Mouse (Mus musculus) embryonic facial prominence, embryonic 12.5 days (tissue): ENCODE measurements around the gene Dab1. TPM values are rescaled to one million over a fixed set of nuclear protein-coding genes. Genes with fewer than 3 reads are reported as not detected.

Experiments
- ATAC-seq: fragments of 200-750 bp; cut with Nextera tagmentation; 2 replicates; pipeline ENCODE4 v1.8.0; 2017; ENCODE audit not compliant: insufficient number of reproducible peaks, insufficient read depth, low FRiP score, low TSS enrichment
- H3K27ac ChIP-seq: fragments of 300-500 bp; sonication (generic); 2 replicates; pipeline ENCODE4 v1.5.1; 2016; ENCODE audit warnings: mild to moderate bottlenecking
- H3K27me3 ChIP-seq: fragments of 300-500 bp; sonication (generic); 2 replicates; pipeline ENCODE4 v1.6.1; 2016; ENCODE audit warnings: mild to moderate bottlenecking, moderate library complexity
- H3K36me3 ChIP-seq: fragments of 300-500 bp; sonication (generic); 2 replicates; pipeline ENCODE4 v1.6.1; 2016; ENCODE audit warnings: mild to moderate bottlenecking
- H3K4me1 ChIP-seq: fragments of 300-500 bp; sonication (generic); 2 replicates; pipeline ENCODE4 v1.6.1; 2016
- H3K4me2 ChIP-seq: fragments of 300-500 bp; sonication (generic); replicated peaks from 2 replicates; pipeline ENCODE4 v1.6.1; 2016; ENCODE audit warnings: mild to moderate bottlenecking, moderate library complexity
- H3K4me3 ChIP-seq: fragments of 300-500 bp; sonication (generic); 2 replicates; pipeline ENCODE4 v1.5.1; 2016; ENCODE audit warnings: mild to moderate bottlenecking
- H3K9ac ChIP-seq: fragments of 300-500 bp; sonication (generic); 2 replicates; pipeline ENCODE4 v1.6.1; 2016; ENCODE audit warnings: mild to moderate bottlenecking, moderate library complexity
- H3K9me3 ChIP-seq: fragments of 300-500 bp; sonication (generic); 2 replicates; pipeline ENCODE4 v1.6.1; 2016; ENCODE audit warnings: mild to moderate bottlenecking, moderate library complexity
- WGBS: fragments of 180-500 bp; shearing (Covaris S2); methylation state at CpG from one replicate; pipeline ENCODE4 v1.1.7; 2016; 5-methylcytosine and 5-hydroxymethylcytosine counted together
- polyA plus RNA-seq: library from polyadenylated mRNA; unstranded; fragments of >200 nt; fragmentation: Nextera tagmentation; extraction: Ambion mirVana; gene quantifications from 2 replicates; pipeline ENCODE4 v1.2.1, GENCODE M21; 2016

The Dab1 gene
- polyA plus RNA-seq, 1 experiment from 2014 or later, result 23.7 TPM

GRCm38 (mm10) chr4:103754561-103754960, 135.4 kb downstream of the Dab1 start:
- no peak overlapping the region for H3K27ac ChIP-seq
- 74% methylated on average over 7 of the region's 7 CpGs for WGBS
- no peaks in the 10 kb centered on the region for H3K9me3 ChIP-seq
- H3K4me3 ChIP-seq, result no peak overlapping the region
- H3K9ac ChIP-seq, result no peak overlapping the region
- no peak for ATAC-seq
- H3K36me3 ChIP-seq, result no peaks in the 10 kb centered on the region
- H3K4me2 ChIP-seq, result no peak overlapping the region
- 0 out of 2 replicates have a peak, but pooled peaks cover 2% of the 10 kb centered on the region for H3K4me1 ChIP-seq
- no peaks in the 10 kb centered on the region for H3K27me3 ChIP-seq

GRCm38 (mm10) chr4:103757241-103757640, 138.1 kb downstream of the Dab1 start:
- Histone ChIP-seq H3K4me1 (0 out of 2 replicates have a peak, but pooled peaks cover 2% of the 10 kb centered on the region), H3K27me3 (no peaks in the 10 kb centered on the region), H3K9me3 (no peaks in the 10 kb centered on the region), H3K4me2 (no peak overlapping the region), H3K36me3 (no peaks in the 10 kb centered on the region), H3K27ac (no peak overlapping the region), H3K4me3 (no peak overlapping the region), H3K9ac (no peak overlapping the region)
- 73% methylated on average over 3 of the region's 3 CpGs for WGBS
- no peak for ATAC-seq

- Histone ChIP-seq H3K4me3 (no peak overlapping the region), H3K9me3 (no peaks in the 10 kb centered on the region), H3K9ac (no peak overlapping the region), H3K4me1 (0 out of 2 replicates have a peak, but pooled peaks cover 2% of the 10 kb centered on the region), H3K27me3 (no peaks in the 10 kb centered on the region), H3K27ac (no peak overlapping the region), H3K36me3 (no peaks in the 10 kb centered on the region), H3K4me2 (no peak overlapping the region)
- 88% methylated on average over 11 of the region's 11 CpGs for WGBS
- no peak for ATAC-seq
Measured at GRCm38 (mm10) chr4:103762416-103762815, 143.3 kb downstream of the Dab1 start.

- no peaks in the 10 kb centered on the region for H3K9me3 ChIP-seq
- no peak overlapping the region for H3K4me3 ChIP-seq
- no peaks in the 10 kb centered on the region for H3K36me3 ChIP-seq
- WGBS, result 67% methylated on average over 4 of the region's 4 CpGs
- no peak overlapping the region for H3K27ac ChIP-seq
- no peak for ATAC-seq
- no peak overlapping the region for H3K4me2 ChIP-seq
- H3K27me3 ChIP-seq, result no peaks in the 10 kb centered on the region
- H3K9ac ChIP-seq, result no peak overlapping the region
- H3K4me1 ChIP-seq, result no peaks in the 10 kb centered on the region
Measured at GRCm38 (mm10) chr4:103775712-103776111, 156.6 kb downstream of the Dab1 start.

GRCm38 (mm10) chr4:103781398-103781797, 162.2 kb downstream of the Dab1 start:
- no peak for ATAC-seq
- Histone ChIP-seq H3K36me3 (no peaks in the 10 kb centered on the region), H3K4me1 (no peaks in the 10 kb centered on the region), H3K27me3 (no peaks in the 10 kb centered on the region), H3K9ac (no peak overlapping the region), H3K27ac (no peak overlapping the region), H3K4me2 (no peak overlapping the region), H3K4me3 (no peak overlapping the region), H3K9me3 (no peaks in the 10 kb centered on the region)
- 74% methylated on average over 4 of the region's 4 CpGs for WGBS

DNA sequence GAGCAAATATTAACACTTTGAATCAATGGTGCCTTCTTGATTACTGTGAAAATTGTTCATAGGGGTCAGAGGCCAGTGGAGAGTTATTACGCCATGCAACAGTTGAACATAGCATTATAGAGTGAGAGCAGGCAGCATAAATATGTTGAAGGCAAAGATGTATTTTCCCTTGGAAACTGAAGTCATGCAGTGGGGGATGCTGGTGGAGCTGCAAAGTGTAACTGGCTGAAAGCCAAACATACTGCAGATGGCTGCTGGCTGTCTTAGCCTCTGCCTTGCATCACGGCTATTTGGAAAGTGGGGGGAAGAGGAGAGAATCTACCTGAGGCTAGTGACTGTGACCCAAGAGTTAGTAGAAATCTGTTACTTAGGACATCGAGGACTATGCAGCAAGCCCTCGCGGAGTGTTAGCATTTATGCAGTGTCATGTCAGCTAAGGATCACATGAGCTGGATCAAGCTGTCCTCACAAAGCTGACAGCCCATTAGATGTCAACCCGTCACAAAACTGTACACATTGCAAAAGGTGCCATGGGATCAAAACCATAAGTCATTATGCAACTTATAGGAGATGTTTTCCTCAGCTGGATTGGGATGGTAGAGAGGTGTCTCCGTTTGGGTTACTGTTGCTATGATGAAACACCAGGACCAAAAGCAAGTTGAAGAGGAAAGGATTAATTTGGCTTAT, 164.5 kb downstream of the Dab1 start:
- H3K4me2 ChIP-seq, result no peak overlapping the region
- H3K9me3 ChIP-seq, result no peaks in the 10 kb centered on the region
- no peak overlapping the region for H3K4me3 ChIP-seq
- WGBS, result 86% methylated on average over 7 of the region's 7 CpGs
- H3K36me3 ChIP-seq, result no peaks in the 10 kb centered on the region
- H3K27me3 ChIP-seq, result no peaks in the 10 kb centered on the region
- no peak overlapping the region for H3K27ac ChIP-seq
- no peak overlapping the region for H3K9ac ChIP-seq
- no peaks in the 10 kb centered on the region for H3K4me1 ChIP-seq
- no peak for ATAC-seq

DNA sequence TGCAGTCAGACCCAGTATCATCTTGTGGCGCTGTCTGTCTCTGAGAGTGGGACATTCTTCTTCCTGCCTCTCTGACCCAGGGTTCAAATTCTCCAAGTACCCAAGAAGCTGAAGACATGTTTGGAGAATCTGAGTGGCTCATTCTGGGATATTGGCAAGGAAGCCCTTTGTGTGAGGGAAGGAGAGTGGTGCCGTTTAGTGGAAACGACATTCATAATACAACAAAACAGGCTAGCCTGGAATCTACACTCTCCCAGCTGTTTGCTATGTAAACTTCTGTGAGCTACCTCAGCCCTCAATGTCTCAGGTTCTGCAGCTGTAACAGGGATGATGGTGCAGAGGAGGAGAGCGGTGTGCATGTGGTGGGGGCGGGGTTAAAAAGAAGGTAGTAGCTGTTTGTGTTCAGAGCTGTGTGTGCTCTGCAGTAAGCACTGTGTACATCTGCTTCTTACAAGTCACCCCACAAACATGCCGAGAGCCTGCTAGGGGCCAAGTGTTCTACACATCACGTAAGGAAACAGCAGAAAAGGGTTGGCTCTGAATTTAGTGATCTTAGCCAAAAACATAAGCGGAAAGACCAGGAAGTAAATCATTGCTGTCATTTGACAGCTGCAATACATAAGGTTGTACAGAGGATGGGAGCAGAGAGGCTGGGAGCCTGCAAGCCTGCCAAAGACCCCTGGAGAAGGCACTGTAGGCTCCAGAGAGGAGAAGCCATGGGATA, 174.6 kb downstream of the Dab1 start:
- no peak overlapping the region for H3K4me3 ChIP-seq
- H3K27ac ChIP-seq, result no peak overlapping the region
- ATAC-seq, result no peak

GRCm38 (mm10) chr4:103796416-103796815, 177.3 kb downstream of the Dab1 start:
- WGBS, result 83% methylated on average over 6 of the region's 6 CpGs
- Histone ChIP-seq H3K4me1 (no peaks in the 10 kb centered on the region), H3K27ac (no peak overlapping the region), H3K9ac (no peak overlapping the region), H3K36me3 (no peaks in the 10 kb centered on the region), H3K4me3 (no peak overlapping the region), H3K9me3 (no peaks in the 10 kb centered on the region), H3K27me3 (no peaks in the 10 kb centered on the region), H3K4me2 (no peak overlapping the region)
- ATAC-seq, result no peak

More for the DNA sequence above, 174.6 kb downstream of the Dab1 start:
- H3K36me3 ChIP-seq, result no peaks in the 10 kb centered on the region
- no peak overlapping the region for H3K4me2 ChIP-seq
- no peaks in the 10 kb centered on the region for H3K4me1 ChIP-seq
- H3K9me3 ChIP-seq, result no peaks in the 10 kb centered on the region
- H3K27me3 ChIP-seq, result no peaks in the 10 kb centered on the region
- no peak overlapping the region for H3K9ac ChIP-seq
- WGBS, result 82% methylated on average over 8 of the region's 8 CpGs

- Histone ChIP-seq H3K27ac (no peak overlapping the region), H3K27me3 (no peaks in the 10 kb centered on the region)
- 88% methylated on average over 4 of the region's 4 CpGs for WGBS
Measured at GRCm38 (mm10) chr4:103802439-103802838, 183.3 kb downstream of the Dab1 start.

GRCm38 (mm10) chr4:103804461-103804860, 185.3 kb downstream of the Dab1 start:
- no peaks in the 10 kb centered on the region for H3K27me3 ChIP-seq
- no peaks in the 10 kb centered on the region for H3K4me1 ChIP-seq
- no peak overlapping the region for H3K9ac ChIP-seq
- H3K4me2 ChIP-seq, result no peak overlapping the region
- no peak overlapping the region for H3K4me3 ChIP-seq
- no peaks in the 10 kb centered on the region for H3K36me3 ChIP-seq
- no peaks in the 10 kb centered on the region for H3K9me3 ChIP-seq
- WGBS, result 48% methylated on average over 1 of the region's 1 CpGs
- ATAC-seq, result no peak
- no peak overlapping the region for H3K27ac ChIP-seq

More at GRCm38 (mm10) chr4:103802439-103802838, 183.3 kb downstream of the Dab1 start:
- no peak for ATAC-seq
- Histone ChIP-seq H3K4me3 (no peak overlapping the region), H3K9me3 (no peaks in the 10 kb centered on the region), H3K9ac (no peak overlapping the region), H3K4me2 (no peak overlapping the region), H3K36me3 (no peaks in the 10 kb centered on the region), H3K4me1 (no peaks in the 10 kb centered on the region)

- WGBS, result 85% methylated on average over 4 of the region's 4 CpGs
- Histone ChIP-seq H3K9ac (no peak overlapping the region), H3K27me3 (no peaks in the 10 kb centered on the region), H3K27ac (no peak overlapping the region), H3K4me1 (no peaks in the 10 kb centered on the region), H3K4me3 (no peak overlapping the region), H3K36me3 (no peaks in the 10 kb centered on the region), H3K4me2 (no peak overlapping the region), H3K9me3 (no peaks in the 10 kb centered on the region)
- ATAC-seq, result no peak
Measured at GRCm38 (mm10) chr4:103822669-103823068, 203.5 kb downstream of the Dab1 start.

DNA sequence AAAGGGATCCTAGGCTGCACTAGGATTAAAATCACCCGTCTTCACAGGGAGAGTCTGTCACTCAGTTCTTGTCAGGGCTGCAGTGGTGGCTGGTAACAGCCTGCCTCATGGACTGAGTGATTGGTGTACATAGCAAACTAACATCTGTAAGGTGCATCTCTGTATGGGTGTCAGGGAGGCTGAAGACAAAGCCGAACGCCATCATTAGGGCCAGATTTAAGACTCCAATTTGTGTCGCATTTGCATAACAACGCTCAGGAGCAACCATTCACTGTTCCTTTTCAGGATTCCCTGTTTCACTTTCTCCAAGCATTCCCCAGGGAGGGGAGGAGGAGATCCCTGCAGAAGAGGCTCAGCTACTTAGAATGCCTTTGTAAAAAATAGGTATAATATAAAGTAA, 219.2 kb downstream of the Dab1 start:
- Histone ChIP-seq H3K36me3 (no peaks in the 10 kb centered on the region), H3K9me3 (no peaks in the 10 kb centered on the region), H3K27me3 (no peaks in the 10 kb centered on the region), H3K4me2 (no peak overlapping the region), H3K4me1 (no peaks in the 10 kb centered on the region), H3K4me3 (no peak overlapping the region), H3K27ac (no peak overlapping the region), H3K9ac (no peak overlapping the region)
- no peak for ATAC-seq
- 28% methylated on average over 5 of the region's 5 CpGs for WGBS
